Mouse (Mus musculus): Measurements from ENCODE around the gene Ago3. TPM values are rescaled to one million over a fixed set of nuclear protein-coding genes. Genes with fewer than 3 reads are reported as not detected.

Gene Ago3
- total RNA-seq, 2 experiments from 2014 or later = 27.9 to 33.5 TPM

- DNase-seq (ENCODE audit: low spot score in 2 of 2) = no peak
- intact Hi-C loops (cut with DNase I) = no loop called here
These were observed 2.4 kb upstream of the Ago3 start for GRCm38 (mm10) chr4:126431746-126432145.

- DNase-seq (ENCODE audit: low spot score in 2 of 2) = no peak
- intact Hi-C loops (cut with DNase I) = no loop called here
These were observed 542 bp downstream of the Ago3 start for GRCm38 (mm10) chr4:126428682-126429346.

DNA sequence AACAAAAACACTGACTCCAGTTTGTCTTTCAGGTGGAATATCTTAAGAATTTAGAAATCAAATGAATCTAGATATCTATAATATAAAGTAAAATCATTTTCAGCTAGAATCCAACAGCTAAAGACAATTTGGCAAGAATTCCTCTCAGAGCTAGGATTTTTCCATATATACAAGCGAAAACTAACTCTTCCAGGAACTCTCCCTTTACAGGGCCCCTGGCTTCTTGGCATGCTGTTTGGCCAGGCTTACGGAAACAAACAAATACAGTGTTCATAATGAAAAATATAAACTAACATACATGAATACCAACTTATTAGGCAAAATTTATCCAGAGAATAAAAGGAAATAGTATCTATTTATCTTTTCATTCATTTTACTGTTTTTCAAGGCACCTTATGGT lies 5.5 kb downstream of the Ago3 start:
- no peak for DNase-seq (ENCODE audit: low spot score in 2 of 2)
- intact Hi-C loops (cut with DNase I) = no loop called here

DNA sequence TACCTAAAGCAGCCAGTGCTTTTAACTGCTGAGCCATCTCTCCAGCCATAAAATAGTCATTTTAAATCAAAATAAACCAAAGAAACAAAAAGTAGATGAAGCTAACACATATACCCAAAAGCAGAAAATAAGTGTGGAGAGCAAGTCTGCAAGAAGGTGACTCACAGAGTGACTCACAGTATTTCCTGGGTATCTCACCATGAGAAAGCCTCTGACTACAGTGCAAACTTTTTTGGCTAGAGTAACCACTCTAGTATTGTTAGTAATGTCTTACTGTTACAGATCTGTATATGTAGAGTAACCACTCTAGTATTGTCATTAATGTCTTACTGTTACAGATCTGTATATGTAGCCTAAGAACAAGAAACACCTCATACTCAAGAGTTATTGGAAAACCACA lies 13.6 kb downstream of the Ago3 start:
- intact Hi-C loops (cut with DNase I) = no loop called here
- no peak for DNase-seq (ENCODE audit: low spot score in 2 of 2)

GRCm38 (mm10) chr4:126412526-126412925 lies 16.8 kb downstream of the Ago3 start:
- intact Hi-C loops (cut with DNase I) = no loop called here
- no peak for DNase-seq (ENCODE audit: low spot score in 2 of 2)

GRCm38 (mm10) chr4:126371497-126371896 lies 57.9 kb downstream of the Ago3 start:
- intact Hi-C loops (cut with DNase I) = no loop called here
- peak; percentile 5 to 8 for DNase-seq (ENCODE audit: low spot score in 2 of 2)

- DNase-seq (ENCODE audit: low spot score in 2 of 2) = no peak
- intact Hi-C loops (cut with DNase I) = no loop called here
These were observed 69.3 kb downstream of the Ago3 start for GRCm38 (mm10) chr4:126360069-126360468.

DNA sequence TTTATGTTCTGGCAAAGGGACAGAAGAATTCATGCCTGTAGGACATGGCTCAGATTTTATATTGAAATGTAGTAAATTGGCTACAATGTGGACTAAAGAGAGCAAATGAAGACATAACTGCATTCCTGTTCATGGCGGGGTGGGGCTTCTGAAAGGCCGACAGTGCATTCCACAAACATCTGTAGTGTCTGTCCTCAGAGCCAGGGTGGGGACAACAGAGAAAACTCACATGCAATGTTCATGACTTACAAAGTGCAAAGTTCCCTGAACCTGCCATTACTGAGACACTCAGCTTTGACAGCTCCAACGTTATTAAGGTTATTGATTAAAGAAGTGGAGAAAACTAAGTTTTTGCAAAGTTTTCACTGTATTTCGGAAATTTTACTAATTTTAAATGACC lies 85.9 kb downstream of the Ago3 start:
- DNase-seq (ENCODE audit: low spot score in 2 of 2) = no peak

DNA sequence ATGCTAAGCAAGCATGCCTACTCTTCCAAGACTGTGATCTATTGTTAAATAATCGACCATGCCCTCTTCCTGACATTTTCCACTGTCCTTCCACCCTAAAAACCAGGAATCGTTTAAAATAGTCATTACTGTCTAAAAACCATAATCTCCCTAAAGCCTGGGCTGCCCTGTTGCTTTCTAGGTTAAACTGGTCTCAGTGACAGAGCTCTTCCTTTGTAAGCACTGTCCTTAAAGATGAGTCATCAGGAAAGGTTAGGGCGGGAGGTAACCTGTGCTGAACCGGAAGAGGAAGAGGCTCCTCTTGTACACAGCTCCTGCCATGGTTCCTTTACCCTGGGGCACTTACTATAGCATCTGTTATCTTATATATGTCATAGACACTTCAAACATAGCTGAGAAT lies 89.9 kb downstream of the Ago3 start:
- DNase-seq (ENCODE audit: low spot score in 2 of 2) = no peak
- intact Hi-C loops (cut with DNase I) = no loop called here

More for the DNA sequence above, 85.9 kb downstream of the Ago3 start:
- intact Hi-C loops (cut with DNase I) = no loop called here

DNA sequence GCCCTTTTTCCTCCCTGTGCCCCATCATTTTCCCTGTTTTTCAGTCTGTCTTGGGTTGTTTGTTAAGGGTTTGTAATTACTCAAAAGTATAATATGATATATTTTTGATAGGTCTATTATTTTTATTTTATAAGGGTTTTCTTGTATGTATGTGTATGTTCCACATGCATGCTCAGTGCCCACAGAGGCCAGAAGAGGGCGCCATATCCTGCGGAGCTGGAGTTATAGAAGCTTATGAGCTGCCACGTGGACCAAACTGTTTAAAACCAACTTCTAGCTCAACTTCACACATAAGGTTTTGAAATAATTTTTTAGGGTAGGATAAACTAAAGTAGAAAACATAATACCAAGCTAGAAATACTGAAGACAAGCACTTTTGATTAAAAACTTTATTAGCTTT lies 97.0 kb downstream of the Ago3 start:
- DNase-seq (ENCODE audit: low spot score in 2 of 2) = no peak
- intact Hi-C loops (cut with DNase I) = no loop called here

- no peak for DNase-seq (ENCODE audit: low spot score in 2 of 2)
- intact Hi-C loops (cut with DNase I) = no loop called here
These were observed 97.6 kb downstream of the Ago3 start for GRCm38 (mm10) chr4:126331751-126332150.

GRCm38 (mm10) chr4:126330295-126330694 lies 99.1 kb downstream of the Ago3 start:
- intact Hi-C loops (cut with DNase I) = no loop called here
- DNase-seq (ENCODE audit: low spot score in 2 of 2) = no peak

DNA sequence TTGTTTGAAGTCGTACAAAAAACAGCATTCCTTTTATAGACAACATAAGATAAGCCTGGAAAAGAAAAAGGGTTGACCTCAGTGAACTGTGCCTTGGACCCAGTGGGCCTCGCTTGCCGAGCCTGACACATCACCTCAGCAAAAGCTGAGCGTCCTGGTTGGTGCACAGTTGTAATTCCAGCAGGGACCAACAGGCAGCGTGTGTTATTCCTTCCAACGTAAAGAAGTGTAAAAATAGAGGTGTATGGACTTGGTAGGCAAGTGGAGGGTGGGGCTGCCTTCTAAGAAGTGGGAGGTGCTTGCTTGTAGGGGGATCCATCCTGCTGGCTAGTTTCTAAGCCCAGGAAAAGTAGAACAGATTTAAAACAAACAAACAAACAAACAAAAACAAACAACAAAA lies 103.3 kb downstream of the Ago3 start:
- intact Hi-C loops (cut with DNase I) = no loop called here
- no peak for DNase-seq (ENCODE audit: low spot score in 2 of 2)

- intact Hi-C loops (cut with DNase I) = no loop called here
- no peak for DNase-seq (ENCODE audit: low spot score in 2 of 2)
These were observed 104.0 kb downstream of the Ago3 start, which contains the start of gene Tekt2 for GRCm38 (mm10) chr4:126325281-126325861. Tekt2 (minus strand) TSS chr4:126325688.

GRCm38 (mm10) chr4:126324861-126325260 lies 104.5 kb downstream of the Ago3 start:
- DNase-seq (ENCODE audit: low spot score in 2 of 2) = no peak
- intact Hi-C loops (cut with DNase I) = no loop called here

DNA sequence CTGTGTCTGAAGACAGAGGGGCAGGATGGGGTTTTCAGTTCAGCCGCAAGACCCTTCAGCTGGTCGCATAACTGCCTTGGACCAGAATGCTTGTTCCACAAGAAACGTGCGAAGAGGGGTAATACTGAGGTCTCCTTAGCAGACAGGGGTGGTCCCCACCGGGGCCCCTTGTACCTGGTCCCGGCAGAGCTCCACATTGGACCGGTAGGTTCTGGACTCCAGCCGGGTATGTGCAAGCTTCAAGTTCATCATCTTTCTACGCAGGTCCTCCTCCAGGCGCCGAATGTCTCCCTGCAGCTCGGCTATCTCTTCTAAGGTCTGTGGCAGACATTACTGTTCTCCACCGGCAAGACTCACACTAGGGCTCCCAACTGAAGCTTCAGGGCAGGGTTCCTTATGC lies 106.7 kb downstream of the Ago3 start:
- DNase-seq (ENCODE audit: low spot score in 2 of 2) = no peak
- intact Hi-C loops (cut with DNase I) = no loop called here

DNA sequence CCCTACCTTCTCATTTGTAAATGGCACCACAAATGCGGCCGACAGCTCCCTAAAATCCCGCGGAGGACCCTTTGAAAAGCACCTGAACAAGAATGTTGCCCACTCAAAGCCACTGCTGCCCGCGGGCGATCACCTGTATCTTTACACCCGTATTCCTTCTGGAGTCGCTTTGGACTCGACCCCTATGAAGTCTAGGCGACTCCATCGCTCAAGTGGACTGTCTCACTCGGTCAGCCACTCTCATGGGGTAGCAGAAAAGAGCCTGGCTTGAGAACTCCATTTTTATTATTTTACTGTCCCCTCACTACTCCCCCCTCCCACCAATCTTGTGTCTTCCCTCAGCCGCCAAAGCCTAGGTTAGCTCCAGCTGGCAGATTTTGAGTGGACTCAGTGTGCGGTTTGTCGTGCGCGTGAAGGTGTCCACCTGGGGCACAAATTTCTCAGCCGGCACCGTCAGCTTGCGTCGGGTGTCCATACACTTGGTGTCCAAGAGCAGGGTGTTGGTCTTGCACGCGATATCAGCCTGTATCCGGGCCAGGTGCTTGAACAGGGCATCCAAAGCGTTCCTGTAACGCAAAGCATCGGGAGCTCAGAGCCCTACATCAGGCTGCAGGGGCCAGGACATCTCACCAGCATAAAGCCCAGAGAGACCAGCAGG lies 107.4 kb downstream of the Ago3 start:
- no peak for DNase-seq (ENCODE audit: low spot score in 2 of 2)
- intact Hi-C loops (cut with DNase I) = no loop called here

- intact Hi-C loops (cut with DNase I) = no loop called here
- peak; percentile 97 to 99 for DNase-seq (ENCODE audit: low spot score in 2 of 2)
These were observed 108.1 kb downstream of the Ago3 start, which contains the start of gene Adprhl2 for GRCm38 (mm10) chr4:126321111-126321853. Adprhl2 (minus strand) TSS chr4:126321703.

GRCm38 (mm10) chr4:126319806-126320205 lies 109.5 kb downstream of the Ago3 start:
- no peak for DNase-seq (ENCODE audit: low spot score in 2 of 2)
- intact Hi-C loops (cut with DNase I) = no loop called here

GRCm38 (mm10) chr4:126316443-126317040 lies 112.8 kb downstream of the Ago3 start:
- intact Hi-C loops (cut with DNase I) = no loop called here
- no peak for DNase-seq (ENCODE audit: low spot score in 2 of 2)

Measured in left cerebral cortex, postnatal 14 days (tissue).